Mouse (Mus musculus) R1 (cell line): Measurements from ENCODE around the gene Pspn.

Source experiments
- DNase-seq: peaks from one replicate; pipeline ENCODE4 v3.0.0-alpha.2; 2018; ENCODE audit warnings: low read depth, low spot score

The Pspn gene

DNA sequence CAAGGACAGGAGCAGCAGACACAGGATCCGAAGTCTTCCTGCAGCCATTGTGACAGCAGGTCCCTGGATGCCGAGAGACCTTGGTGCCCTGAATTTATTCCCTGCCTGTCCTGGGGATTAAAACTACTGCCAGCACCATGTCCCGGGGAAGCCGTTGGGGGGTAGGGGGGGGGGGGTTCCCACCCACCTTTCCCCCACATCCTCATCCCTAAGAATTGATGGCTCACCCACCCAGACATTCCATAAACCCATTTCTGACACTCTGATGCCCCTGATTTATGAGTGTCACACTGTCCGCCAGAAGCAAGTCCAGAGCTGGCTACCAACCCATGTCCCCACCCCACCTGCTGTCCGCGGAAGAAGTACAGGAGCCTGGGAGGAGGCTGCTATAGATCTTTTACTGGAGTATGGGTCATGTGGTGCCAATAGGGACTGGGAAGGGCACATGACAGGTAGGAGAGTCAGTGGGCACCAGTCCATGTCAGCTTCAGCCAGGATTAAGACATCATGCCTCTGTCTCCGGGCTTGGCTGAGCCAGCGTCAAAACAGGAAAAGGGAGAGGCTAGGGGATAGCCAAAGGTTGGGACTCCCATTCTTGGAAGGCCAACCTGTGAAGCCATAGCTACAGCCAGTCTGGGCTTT is at the start of gene Pspn:
Gene Pspn (minus strand): TSS at position 51 of the 642 bp plus-strand sequence.
- no peak for DNase-seq

DNA sequence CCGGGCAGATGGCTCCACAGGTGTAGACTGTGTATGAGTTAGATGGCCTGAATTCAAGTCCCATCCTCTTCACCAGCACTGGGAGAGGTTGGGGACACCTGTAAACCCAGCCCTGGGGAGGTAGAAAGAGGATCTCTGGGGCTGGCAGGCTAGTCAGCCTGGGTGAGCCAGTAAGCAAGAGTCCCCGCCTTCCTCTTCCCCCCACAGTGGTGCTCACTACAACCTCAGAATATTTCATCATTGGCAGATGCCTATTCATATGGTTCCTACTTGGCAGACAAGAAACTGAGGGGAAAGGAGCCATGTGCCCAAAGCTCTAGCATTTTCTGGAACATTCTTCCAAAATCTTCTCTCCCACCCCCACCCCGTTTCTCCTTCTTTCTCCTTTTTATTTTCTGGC is 49.0 kb upstream of the Pspn start:
- DNase-seq = no peak

DNA sequence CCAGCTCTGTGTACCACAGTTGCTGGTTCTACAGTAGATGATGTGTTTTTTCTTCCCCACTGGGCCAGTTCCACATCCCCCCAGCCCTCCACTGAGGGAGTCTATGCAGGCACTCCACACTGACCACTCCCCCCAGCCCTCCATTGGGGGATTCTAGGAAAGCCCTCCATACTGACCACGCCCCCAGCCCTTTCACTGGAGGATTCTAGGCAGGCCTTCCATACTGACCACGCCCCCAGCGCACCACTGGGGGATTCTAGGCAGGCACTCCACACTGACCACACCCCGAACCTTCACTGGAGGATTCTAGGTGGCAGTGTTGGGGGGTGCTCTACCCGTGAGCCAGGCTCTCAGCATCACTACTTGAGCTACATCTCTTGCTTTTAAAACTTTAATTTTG is 47.6 kb upstream of the Pspn start:
- peak; percentile 99 for DNase-seq

DNA sequence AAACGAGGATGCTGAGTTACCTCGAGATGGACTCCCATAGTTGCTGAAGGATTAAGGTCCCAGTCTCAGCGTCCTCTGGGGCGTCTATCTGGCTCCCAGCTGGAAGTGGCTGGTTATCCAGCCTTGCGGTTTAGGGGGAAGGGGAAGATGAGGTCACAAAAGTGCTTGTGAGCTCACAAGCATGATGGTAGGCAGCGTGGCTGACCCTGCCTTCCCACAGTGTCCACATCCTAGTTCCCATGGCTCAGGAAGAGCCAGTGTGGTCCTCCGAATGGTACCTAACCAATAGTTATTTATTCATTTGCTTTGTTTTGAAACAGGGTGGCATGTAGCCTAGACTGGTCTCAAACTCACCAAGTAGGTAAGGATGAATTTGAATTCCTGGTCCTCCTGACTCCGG is 41.7 kb upstream of the Pspn start, which contains the start of gene Slc25a41:
Gene Slc25a41 (minus strand): TSS at position 101 of the 400 bp plus-strand sequence.
- DNase-seq = no peak

DNA sequence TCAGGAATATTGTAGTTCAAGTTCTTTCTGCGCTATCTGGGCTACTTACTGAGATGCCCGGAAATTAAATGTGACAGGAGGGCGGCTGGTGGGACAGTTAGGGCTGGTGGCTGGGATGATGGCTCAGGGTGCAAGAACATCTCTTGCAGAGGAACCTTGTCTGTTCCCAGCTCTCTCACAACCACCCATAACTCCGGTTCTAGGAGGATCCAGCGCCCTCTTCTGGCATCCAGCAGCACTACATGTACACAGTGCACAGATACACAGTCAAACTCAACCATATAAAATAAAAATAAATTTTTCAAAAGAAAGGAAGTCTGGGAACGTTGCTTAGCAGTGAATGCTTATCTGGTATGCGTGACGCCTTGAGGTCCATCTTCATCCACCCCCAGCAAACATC is 39.2 kb upstream of the Pspn start:
- peak; percentile 77 for DNase-seq

DNA sequence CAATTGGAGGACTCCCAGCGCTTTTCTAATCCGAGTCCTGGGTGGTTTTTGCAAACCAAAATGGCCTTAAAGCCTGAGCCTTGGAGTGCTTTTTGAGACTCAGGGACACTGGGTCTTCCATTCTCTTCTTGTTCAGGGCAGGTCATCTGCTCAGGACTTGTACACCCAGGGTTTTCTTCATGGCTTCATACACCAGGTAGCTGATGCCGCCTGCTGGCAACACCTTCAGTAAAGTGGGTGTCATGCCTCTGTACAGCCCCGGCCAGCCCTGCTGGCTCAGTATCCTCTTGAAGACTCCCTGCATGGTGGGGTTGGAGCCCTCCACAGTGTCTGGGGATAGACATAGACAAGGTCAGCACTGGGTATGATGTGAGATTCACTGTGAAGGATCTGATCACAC is 33.0 kb upstream of the Pspn start:
- no peak for DNase-seq

DNA sequence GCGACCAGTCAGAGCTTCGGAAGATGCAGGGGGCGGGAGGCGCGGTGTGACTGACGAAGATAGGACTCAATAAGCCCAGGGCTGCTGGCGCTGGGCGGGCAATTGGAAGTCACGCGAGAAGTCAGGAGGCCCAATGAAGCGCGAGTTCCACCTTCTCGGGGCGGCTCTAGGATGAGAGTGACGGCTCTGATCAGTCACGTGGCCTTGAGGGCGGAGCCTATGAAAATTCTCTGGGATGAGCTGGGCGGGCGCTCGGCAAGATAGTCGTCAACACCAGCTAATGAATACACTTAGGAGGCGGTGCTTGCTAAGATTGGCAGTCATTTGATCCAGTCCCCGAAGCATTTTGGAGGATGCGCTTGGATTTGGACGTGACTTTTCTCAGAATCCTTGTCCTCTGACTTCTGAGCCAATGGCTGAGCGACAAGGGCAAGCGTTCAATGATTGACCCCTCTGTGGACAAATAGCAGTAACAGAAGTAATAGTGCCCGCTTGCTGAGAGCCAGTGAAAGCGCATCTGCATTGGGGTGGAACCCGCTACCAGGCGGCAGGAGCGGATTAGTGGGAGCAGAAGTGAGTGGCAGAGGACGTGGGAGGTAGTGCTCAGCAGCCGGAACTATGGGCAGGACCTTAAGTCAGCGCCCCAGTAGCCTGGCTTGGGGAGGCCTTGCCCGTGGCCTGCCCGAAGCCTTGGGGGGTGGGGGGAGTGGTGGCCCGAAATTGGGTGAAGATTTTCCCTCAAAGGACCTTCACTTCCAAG is 32.0 kb upstream of the Pspn start:
- DNase-seq = peak; percentile 100

DNA sequence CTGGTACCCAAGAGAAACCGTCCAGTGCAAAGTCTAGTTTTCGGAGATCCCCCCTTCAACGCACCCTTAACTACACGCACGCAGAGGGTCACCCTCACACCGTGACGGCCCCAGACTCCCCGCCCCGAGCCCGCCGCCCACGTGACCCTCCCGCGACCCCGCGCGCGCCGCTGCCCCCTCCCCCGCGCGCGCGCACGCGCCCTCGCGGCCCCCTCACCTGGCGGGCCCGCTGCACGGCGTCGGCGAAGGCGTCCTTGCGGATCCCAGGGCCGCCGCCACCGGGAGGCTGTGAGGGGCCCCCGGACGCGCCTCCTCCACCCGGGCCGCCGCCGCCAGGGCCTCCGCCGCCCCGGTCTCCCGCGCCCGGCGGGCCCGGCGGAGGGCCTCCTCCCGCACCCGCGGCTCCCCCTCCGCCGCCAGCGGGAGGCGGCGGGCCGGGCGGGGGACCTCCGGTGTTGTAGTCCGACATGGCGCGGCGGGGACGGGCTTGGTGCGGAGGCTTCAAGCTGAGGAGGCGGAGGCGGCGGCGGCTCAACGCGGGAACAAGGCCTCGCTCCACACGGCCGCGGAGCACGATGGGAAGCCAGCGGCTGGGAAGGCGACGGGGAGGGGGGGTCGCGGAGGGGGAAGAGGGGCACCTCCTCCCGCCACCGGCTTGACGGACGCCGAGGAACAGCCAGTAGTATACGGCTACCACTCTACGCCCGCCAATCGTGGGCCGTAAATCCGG is 31.3 kb upstream of the Pspn start, which contains the start of gene Khsrp:
Gene Khsrp (minus strand): TSS at position 592 of the 730 bp plus-strand sequence.
- peak; percentile 46 for DNase-seq

DNA sequence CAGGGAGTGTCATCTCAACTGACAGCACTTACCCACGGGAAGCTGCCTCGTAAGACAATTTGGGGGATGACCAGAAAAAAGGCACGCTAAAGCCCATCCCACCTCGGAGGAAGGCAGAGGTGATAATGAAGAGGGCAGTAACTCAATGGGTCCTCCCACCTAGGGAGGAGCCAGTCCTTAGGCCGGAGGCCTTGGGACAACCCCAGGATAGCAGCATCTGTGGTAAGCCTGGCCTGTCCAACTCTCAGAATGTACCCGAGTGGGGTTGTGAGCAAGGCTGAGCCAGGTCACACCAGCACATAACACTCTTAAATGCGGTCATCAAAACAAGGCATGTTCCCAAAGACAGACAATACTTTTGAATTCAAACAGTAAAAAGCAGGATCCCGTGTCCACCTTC is 29.9 kb upstream of the Pspn start:
- DNase-seq = peak; percentile 68

DNA sequence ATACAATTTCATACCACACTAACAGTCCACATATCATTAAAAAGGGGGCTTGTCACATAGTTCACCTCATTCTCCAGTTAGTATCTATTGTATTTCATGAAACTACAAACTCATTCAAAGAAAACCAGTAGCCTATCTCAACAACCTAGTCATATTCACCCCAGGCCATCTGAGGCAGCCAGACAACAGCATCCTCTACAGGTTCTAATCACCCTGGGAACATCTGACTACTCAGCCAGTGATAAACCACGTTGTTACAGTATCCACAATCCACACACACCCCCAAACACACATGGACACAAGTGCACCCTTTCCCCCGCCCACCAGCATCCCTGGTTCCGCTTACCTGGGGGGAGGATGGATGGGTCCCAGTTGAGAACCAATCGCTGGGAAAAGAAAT is 27.7 kb upstream of the Pspn start:
- DNase-seq = no peak

DNA sequence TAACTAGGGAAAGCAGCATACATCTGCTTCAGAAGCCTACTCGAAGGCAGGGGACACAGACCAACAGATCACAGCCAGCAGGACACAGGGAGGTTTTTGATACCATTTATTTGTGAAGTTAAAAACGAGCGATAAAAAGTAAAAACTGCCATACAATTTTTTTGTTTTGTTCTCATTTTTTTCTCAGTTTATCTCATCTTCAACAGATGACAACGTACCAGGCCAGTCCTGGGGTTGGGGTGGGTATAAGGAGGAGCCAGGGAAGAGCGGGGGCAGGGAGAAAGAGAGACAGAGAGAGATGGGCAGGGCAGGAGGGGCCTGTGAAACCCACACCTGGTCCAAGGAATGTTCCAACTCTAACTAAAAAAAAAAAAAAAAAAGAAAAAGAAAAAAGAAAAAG is 21.1 kb upstream of the Pspn start:
- DNase-seq = no peak

DNA sequence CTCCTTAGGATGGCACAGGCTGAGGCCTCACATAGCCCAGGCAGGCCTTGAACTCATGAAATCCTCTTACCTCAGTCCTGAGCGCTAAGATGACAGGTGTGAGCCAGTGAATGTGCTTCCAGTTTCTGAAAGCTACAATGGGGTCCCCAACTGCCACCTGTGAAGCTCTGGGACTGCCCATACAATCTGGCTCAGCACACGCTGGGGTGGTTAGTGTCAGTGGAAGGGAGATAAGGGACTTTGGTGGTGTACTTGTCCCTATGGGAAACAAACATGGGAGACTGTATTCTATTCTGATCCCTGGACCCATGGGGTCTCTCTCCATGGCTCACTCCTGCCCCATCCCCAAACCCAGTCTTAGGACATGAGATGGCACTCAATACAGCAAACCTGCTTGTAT is 19.9 kb upstream of the Pspn start:
- DNase-seq = no peak

DNA sequence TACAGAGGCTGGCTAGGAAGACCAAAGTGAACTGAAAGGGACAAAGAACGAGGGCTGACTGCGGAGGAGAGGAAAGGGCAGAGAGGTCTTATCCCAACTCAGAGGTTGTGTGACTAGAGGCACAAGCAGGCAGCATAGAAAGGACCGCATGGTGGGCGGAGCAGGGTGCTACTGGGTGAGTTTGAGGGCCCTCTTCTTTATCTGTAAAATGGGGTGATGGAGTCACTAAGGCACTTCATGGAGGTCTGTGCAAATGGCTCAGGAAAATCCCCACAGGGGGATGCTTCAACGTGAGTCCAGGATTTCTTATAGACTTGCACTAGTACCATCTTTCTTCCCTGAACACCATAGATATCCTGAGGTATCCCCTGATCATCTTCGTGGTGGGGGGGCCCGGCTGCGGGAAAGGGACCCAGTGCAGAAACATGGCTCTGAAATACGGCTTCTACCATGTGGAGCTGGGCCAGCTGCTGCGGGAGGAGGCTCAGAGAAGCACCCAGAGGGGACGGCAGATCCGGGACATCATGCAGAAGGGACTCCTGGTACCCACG is 12.5 kb upstream of the Pspn start:
- no peak for DNase-seq

DNA sequence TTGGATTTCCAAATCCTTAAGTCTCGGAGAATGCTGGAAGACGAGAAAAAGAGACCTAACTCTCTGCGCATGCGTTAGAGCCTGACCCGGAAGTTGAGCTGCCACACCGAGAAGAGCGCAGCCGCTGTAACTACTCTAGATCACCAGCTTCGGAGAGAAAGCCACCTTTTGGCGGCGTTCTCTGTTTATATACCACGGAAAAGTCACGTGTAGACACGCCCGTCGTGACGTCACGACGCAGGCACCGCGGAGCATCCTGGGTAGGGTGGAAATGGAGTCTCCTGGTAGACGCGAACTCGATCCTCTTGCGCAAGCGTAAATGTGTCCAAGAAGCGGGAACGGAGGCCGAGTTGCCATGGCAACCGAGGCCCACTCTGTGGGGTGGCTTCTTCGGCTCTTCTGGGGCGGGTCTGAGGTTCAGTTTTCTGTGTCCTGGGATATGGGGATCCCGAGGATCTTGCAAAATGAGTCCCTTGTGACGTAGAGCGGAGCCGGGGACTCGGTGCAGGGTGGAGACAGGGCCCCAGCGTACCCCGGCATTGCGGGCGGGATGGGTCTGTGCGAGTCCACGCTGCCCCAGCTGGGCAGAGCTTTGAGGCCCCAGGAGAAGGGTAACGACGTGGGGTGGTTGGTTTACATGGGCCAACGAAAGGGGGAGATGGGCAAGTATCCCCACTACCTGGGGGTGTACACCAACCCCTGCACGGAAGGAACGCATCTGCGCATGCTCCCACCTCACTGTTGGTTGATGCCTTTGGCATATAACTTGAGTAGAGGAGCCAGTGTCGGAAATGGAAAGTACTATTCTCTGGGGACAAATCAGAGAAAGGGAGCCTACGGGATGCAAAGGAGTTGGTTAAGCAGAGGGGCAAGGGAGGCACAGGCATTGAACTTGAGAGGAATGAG is 11.7 kb upstream of the Pspn start, which contains the start of the genes Gtf2f1 and Gm17949:
Gene Gtf2f1 (minus strand): TSS at position 53 of the 906 bp plus-strand sequence.
Gene Gm17949 (plus strand): TSS at position 234 of the 906 bp plus-strand sequence.
- peak; percentile 99 for DNase-seq

DNA sequence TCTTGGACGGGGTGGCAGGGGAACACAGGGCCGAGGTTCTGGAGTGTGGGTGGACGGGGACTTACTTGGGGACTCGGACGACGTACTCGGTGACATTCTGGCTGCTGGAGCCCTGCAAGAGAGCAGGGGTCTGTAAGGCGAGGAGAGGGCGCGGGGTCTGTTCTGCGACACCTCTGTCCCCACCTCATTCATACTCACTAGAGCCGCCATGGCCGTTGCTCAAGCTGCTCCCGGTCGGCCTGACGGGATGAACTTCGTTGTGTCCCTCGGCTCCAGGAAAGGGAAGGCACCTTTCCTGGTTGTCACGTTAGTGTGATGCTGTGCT is 11.1 kb upstream of the Pspn start:
- no peak for DNase-seq

DNA sequence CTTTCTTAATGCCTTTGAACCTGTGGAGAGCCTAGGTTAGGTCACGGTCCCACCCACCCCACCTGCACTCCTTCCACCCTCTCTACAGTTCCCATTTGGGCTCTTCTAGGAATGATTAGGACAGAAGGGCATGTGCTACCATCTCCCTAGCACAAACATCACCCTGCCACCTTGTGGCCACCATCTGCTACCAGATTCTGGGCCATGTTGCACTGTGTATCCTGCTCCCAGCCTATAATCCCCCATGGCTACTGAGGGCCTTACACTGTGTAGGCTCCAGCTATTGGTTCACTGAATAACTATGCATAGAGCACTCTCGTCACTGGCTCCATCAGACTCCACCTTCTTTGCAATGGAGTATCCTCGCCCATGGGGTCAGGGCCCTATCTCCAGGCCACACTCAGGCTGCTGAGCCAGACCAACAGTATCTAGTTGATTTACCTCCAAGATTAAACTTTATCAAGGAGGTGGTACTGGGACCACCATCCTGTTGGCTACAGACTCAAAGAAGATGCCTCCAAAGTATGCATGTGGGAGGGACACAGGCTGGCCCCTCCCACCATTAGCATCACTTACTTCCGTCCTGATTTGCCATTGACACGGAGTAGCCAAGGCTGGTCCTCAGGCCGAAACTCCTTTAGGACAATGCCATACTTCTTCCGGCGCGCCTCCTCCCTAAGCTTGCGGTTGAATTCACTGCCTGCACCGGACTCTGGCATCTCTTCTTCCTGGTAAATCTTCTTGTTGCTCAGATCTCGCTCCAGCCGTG is 7.5 kb upstream of the Pspn start:
- DNase-seq = peak; percentile 80

DNA sequence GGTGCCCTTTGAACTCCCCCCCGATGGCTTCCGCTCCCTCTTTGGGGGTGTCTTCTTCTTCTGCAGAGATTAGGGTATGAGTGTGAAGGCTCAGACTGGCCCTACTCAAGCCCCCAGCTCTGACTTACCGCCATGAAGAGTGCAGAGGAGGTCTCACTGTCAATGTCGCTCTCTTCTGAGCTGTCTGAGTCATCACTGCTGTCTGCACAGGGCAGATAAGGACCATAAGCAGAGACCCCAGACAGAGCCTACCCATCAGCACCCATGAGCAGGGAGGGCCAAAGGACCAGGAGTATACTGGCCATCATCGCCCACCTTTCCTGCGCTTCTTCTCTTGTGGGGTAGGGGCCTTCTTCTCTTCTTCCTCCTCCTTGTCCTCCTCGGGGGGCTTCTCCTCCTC is 4.2 kb upstream of the Pspn start:
- no peak for DNase-seq

DNA sequence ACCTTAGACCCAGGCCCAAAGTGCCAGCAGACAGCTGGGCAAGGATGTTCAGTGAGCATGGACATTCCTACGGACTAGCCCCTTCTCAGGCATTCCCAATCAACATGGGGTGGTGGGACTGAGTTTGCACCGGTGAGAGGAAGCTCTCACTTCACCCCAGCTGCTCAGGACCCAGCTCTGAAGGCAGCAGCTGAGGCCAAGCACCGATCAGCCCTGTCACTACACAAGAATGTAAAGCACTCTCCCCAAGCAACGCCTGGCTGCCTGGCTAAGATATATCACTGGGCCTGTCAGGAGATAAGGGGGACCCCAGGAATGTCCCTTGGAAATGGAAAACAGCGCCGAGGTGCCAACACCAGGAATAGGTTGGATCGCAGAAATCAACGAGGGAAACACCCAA is 1.4 kb upstream of the Pspn start:
- no peak for DNase-seq

DNA sequence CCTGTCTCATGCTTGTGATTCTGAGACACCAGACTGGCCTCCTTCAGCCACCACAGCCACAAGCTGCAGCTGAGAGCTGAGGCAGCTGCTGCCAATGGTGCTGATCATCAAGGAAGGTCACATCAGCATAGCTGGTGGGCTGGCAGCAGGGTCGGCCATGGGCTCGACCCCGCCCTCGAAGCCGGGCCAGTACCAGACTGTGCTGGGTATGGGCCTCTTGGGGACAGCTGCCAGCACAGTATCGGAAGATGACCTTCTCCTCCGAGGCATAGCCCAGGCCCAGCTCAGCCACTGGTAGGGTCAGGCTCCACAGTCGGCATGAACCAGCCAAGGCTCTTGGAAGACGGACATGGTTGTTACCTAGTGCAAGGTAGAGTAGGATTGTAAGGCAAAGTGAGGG is 404 bp downstream of the Pspn start:
- no peak for DNase-seq

DNA sequence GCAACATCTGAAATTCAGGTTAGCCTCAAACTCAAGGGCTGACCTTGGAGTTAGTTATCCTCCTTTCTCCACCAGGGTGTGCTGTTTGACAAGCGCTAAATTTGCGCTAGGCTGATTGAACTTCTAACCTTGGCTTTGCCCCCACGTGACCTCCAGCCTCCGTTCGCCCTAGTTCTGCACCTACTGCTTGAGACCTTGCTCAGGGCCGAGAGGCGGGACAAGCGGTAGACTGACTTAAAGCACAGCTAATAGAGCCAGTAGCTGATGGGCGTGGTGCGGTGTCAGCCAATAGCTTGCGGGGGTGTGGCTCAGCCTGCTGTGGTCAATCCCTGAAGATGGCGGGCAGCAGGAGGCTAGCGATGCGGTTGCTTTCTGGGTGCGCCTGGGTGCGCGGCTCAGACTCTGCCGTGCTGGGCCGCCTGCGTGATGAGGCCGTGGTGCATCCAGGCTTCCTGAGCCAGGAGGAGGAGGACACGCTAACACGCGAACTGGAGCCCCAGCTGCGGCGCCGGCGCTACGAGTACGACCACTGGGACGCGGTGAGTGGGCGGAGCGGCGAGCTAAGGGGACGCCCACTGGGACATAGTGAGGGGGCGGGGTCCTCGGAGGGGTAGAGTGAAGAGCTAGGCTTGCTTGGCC is 2.7 kb downstream of the Pspn start, which contains the start of gene Alkbh7:
Gene Alkbh7 (plus strand): TSS at position 311 of the 639 bp plus-strand sequence.
- peak; percentile 100 for DNase-seq
